Mouse (Mus musculus) hindbrain, postnatal 0 days (tissue): Measurements from ENCODE around the gene Cgref1. TPM values are rescaled to one million over a fixed set of nuclear protein-coding genes. Genes with fewer than 3 reads are reported as not detected.

Source experiments
- ATAC-seq: fragments of 200-750 bp; cut with Nextera tagmentation; 2 replicates; pipeline ENCODE4 v1.8.0; 2017; ENCODE audit warnings: mild to moderate bottlenecking, moderate TSS enrichment, moderate library complexity
- DNase-seq: peaks from one replicate; pipeline ENCODE4 v3.0.0-alpha.2; 2015; ENCODE audit warnings: low spot score
- H3K27ac ChIP-seq: fragments of 300-500 bp; sonication (generic); 2 replicates; pipeline ENCODE4 v1.5.1; 2014; ENCODE audit warnings: mild to moderate bottlenecking
- H3K27me3 ChIP-seq: fragments of 300-500 bp; sonication (generic); 2 replicates; pipeline ENCODE4 v1.6.1; 2014; ENCODE audit warnings: low read length, mixed read lengths; ENCODE audit not compliant: insufficient read depth
- H3K36me3 ChIP-seq: fragments of 300-500 bp; sonication (generic); 2 replicates; pipeline ENCODE4 v1.6.1; 2014; ENCODE audit warnings: low read length, mixed read lengths; ENCODE audit not compliant: insufficient read depth
- H3K4me1 ChIP-seq: fragments of 300-500 bp; sonication (generic); 2 replicates; pipeline ENCODE4 v1.6.1; 2014; ENCODE audit warnings: antibody characterized with exemption, low read length, mixed read lengths; ENCODE audit not compliant: insufficient read depth
- H3K4me2 ChIP-seq: fragments of 300-500 bp; sonication (generic); 2 replicates; pipeline ENCODE4 v1.6.1; 2014; ENCODE audit warnings: low read depth, mild to moderate bottlenecking, low read length, moderate library complexity, mixed read lengths
- H3K4me3 ChIP-seq: fragments of 300-500 bp; sonication (generic); 2 replicates; pipeline ENCODE4 v1.5.1; 2014; ENCODE audit warnings: low read length
- H3K9ac ChIP-seq: fragments of 300-500 bp; sonication (generic); replicated peaks from 2 replicates; pipeline ENCODE4 v1.6.1; 2014; ENCODE audit warnings: mild to moderate bottlenecking, low read length, moderate library complexity, mixed read lengths
- H3K9me3 ChIP-seq: fragments of 300-500 bp; sonication (generic); 2 replicates; pipeline ENCODE4 v1.6.1; 2016; ENCODE audit warnings: low read length, mixed read lengths
- CTCF ChIP-seq: IDR thresholded peaks from 2 replicates; pipeline ENCODE4 v1.5.1; 2016; ENCODE audit warnings: antibody characterized with exemption, control low read depth, low read depth
- WGBS: fragments of 180-500 bp; shearing (Covaris S2); extraction: QIAGEN DNeasy Blood & Tissue Kit; methylation state at CpG from one replicate; pipeline ENCODE4 v1.1.7; 2014; 5-methylcytosine and 5-hydroxymethylcytosine counted together
- polyA plus RNA-seq: library from polyadenylated mRNA; unstranded; fragments of >200 nt; fragmentation: Nextera tagmentation; extraction: Ambion mirVana; gene quantifications from 2 replicates; pipeline ENCODE4 v1.2.1, GENCODE M21; 2015
- total RNA-seq: library from RNA; depleted of rRNA; stranded (reverse); fragments of >200 nt; gene quantifications from 2 replicates; pipeline ENCODE4 v1.2.3, GENCODE M21; 2014

The Cgref1 gene
- total and polyA plus RNA-seq, 2 experiments from 2014 or later = 88.0 to 114 TPM

GRCm38 (mm10) chr5:30968416-30968815 lies 23.0 kb upstream of the Cgref1 start, which contains the start of gene Tcf23:
Tcf23 (plus strand) TSS chr5:30968662.
- ATAC-seq (no peak), DNase-seq (no peak)
- Histone ChIP-seq H3K4me2 (no peak within 1 kb of the TSS), H3K4me1 (no peaks in the 10 kb centered on the region), H3K27me3 (no peaks in the 10 kb centered on the region), H3K4me3 (no peak within 1 kb of the TSS), H3K27ac (no peak within 1 kb of the TSS), H3K36me3 (no peaks in the 10 kb centered on the region), H3K9ac (no peak within 1 kb of the TSS), H3K9me3 (no peaks in the 10 kb centered on the region)
- no peak for TF ChIP-seq CTCF
- 58% methylated on average over 8 of the region's 8 CpGs for WGBS

GRCm38 (mm10) chr5:30966189-30966588 lies 20.8 kb upstream of the Cgref1 start:
- Histone ChIP-seq H3K9ac (no peak overlapping the region), H3K36me3 (no peaks in the 10 kb centered on the region), H3K27me3 (no peaks in the 10 kb centered on the region), H3K4me1 (no peaks in the 10 kb centered on the region), H3K27ac (no peak overlapping the region), H3K4me3 (no peak overlapping the region), H3K9me3 (no peaks in the 10 kb centered on the region), H3K4me2 (no peak overlapping the region)
- no peak for DNase-seq
- TF ChIP-seq CTCF = no peak
- ATAC-seq = no peak
- WGBS = 85% methylated on average over 4 of the region's 4 CpGs

GRCm38 (mm10) chr5:30963916-30964315 lies 18.5 kb upstream of the Cgref1 start:
- DNase-seq = no peak
- no peaks in the 10 kb centered on the region for H3K27me3 ChIP-seq
- no peak overlapping the region for H3K4me2 ChIP-seq
- no peak overlapping the region for H3K9ac ChIP-seq
- no peaks in the 10 kb centered on the region for H3K9me3 ChIP-seq
- no peak for TF ChIP-seq CTCF
- 62% methylated on average over 3 of the region's 3 CpGs for WGBS
- H3K4me1 ChIP-seq = peaks cover 4% of the 10 kb centered on the region; the same call in 1 of the 2 replicates
- H3K36me3 ChIP-seq = no peaks in the 10 kb centered on the region
- H3K27ac ChIP-seq = no peak overlapping the region
- H3K4me3 ChIP-seq = no peak overlapping the region
- no peak for ATAC-seq

- no peak overlapping the region for H3K27ac ChIP-seq
- no peaks in the 10 kb centered on the region for H3K27me3 ChIP-seq
- H3K4me1 ChIP-seq = peaks cover 8% of the 10 kb centered on the region; the same call in 1 of the 2 replicates
- H3K4me3 ChIP-seq = no peak overlapping the region
- H3K4me2 ChIP-seq = no peak overlapping the region
- no peak for TF ChIP-seq CTCF
- no peaks in the 10 kb centered on the region for H3K9me3 ChIP-seq
- DNase-seq = no peak
- H3K36me3 ChIP-seq = peaks cover 11% of the 10 kb centered on the region
- H3K9ac ChIP-seq = no peak overlapping the region
- WGBS = 80% methylated on average over 10 of the region's 10 CpGs
- no peak for ATAC-seq
Observed at GRCm38 (mm10) chr5:30961545-30962505, 16.4 kb upstream of the Cgref1 start.

- Histone ChIP-seq H3K9ac (no peak overlapping the region; the same call in 1 of the 2 replicates), H3K4me3 (peak overlapping the region; percentile 88; the same call in 1 of the 2 replicates), H3K27ac (peak overlapping the region; percentile 86)
Observed at GRCm38 (mm10) chr5:30960814-30961213, 15.4 kb upstream of the Cgref1 start.

GRCm38 (mm10) chr5:30959966-30960501 lies 14.6 kb upstream of the Cgref1 start, which contains the start of gene Preb:
Preb (minus strand) TSS chr5:30960361.
- Histone ChIP-seq H3K27ac (peak within 1 kb of the TSS; percentile 86), H3K4me1 (peaks cover 8% of the 10 kb centered on the region; the same call in 1 of the 2 replicates), H3K4me3 (peak within 1 kb of the TSS; percentile 88), H3K9ac (peak within 1 kb of the TSS; percentile 79), H3K27me3 (no peaks in the 10 kb centered on the region), H3K4me2 (peak within 1 kb of the TSS; percentile 93), H3K9me3 (no peaks in the 10 kb centered on the region), H3K36me3 (peaks cover 20% of the 10 kb centered on the region)
- peak; percentile 100 for DNase-seq
- ATAC-seq = peak; percentile 98
- peak; percentile 53 for TF ChIP-seq CTCF
- WGBS = 4% methylated on average over 56 of the region's 56 CpGs

More at GRCm38 (mm10) chr5:30960814-30961213, 15.4 kb upstream of the Cgref1 start:
- no peaks in the 10 kb centered on the region for H3K9me3 ChIP-seq
- H3K27me3 ChIP-seq = no peaks in the 10 kb centered on the region
- TF ChIP-seq CTCF = no peak
- 93% methylated on average over 2 of the region's 2 CpGs for WGBS
- DNase-seq (no peak), ATAC-seq (no peak)
- H3K4me1 ChIP-seq = peaks cover 8% of the 10 kb centered on the region; the same call in 1 of the 2 replicates
- peak overlapping the region; percentile 93 for H3K4me2 ChIP-seq
- H3K36me3 ChIP-seq = peaks cover 14% of the 10 kb centered on the region
